Mouse (Mus musculus): ENCODE measurements around the gene Fmnl3. TPM values are rescaled to one million over a fixed set of nuclear protein-coding genes. Genes with fewer than 3 reads are reported as not detected.

The Fmnl3 gene
- total RNA-seq (2021), result 10 to 100 TPM; 11.3 to 13.4 TPM
- long read RNA-seq, experiment 1, full-length matches to known transcripts, result 3 of 12 reads
- long read RNA-seq, experiment 1, partial matches to known transcripts, result 3 of 12 reads
- long read RNA-seq, experiment 1, other reads (novel, unspliced or antisense), result 6 of 12 reads
- long read RNA-seq, experiment 2, full-length matches to known transcripts, result 6 of 10 reads
- long read RNA-seq, experiment 2, partial matches to known transcripts, result 3 of 10 reads
- long read RNA-seq, experiment 2, other reads (novel, unspliced or antisense), result 1 of 10 reads

- DNase-seq (ENCODE audit: low spot score in 2 of 2), result peak; percentile 97 to 98
- intact Hi-C loops (cut with DNase I), result loop anchor here (1.0 kb wide), 1 partner anchor 54 kb away; no protein-coding TSS in a partner anchor
These were observed at the start of gene Fmnl3 for GRCm38 (mm10) chr15:99370259-99370691. Gene Fmnl3 (minus strand): TSS chr15:99370482.

GRCm38 (mm10) chr15:99417692-99418271 lies 47.5 kb upstream of the Fmnl3 start:
- intact Hi-C loops (cut with DNase I), result loop anchor here (10.0 kb wide), 1 partner anchor 257 kb away; the partner anchor contains the start of gene Asic1

GRCm38 (mm10) chr15:99416957-99417356 lies 46.7 kb upstream of the Fmnl3 start:
- DNase-seq (ENCODE audit: low spot score in 2 of 2), result no peak
- intact Hi-C loops (cut with DNase I), result loop anchor here (1.0 to 10.0 kb wide), 2 partner anchors 54 to 258 kb away; partner anchors contain the start of gene Asic1

More at GRCm38 (mm10) chr15:99417692-99418271, 47.5 kb upstream of the Fmnl3 start:
- no peak for DNase-seq (ENCODE audit: low spot score in 2 of 2)

- DNase-seq (ENCODE audit: low spot score in 2 of 2), result peak; percentile 85 to 88
- intact Hi-C loops (cut with DNase I), result loop anchor here (1.0 to 10.0 kb wide), 2 partner anchors 55 to 258 kb away; partner anchors contain the start of gene Asic1
These were observed 46.1 kb upstream of the Fmnl3 start for GRCm38 (mm10) chr15:99416348-99416882.

- intact Hi-C loops (cut with DNase I), result loop anchor here (1.0 to 10.0 kb wide), 2 partner anchors 56 to 259 kb away; partner anchors contain the start of gene Asic1
- peak; percentile 61 to 67 for DNase-seq (ENCODE audit: low spot score in 2 of 2)
These were observed 45.5 kb upstream of the Fmnl3 start for GRCm38 (mm10) chr15:99415793-99416192.

- intact Hi-C loops (cut with DNase I), result loop anchor here (10.0 kb wide), 1 partner anchor 263 kb away; the partner anchor contains the start of gene Asic1
These were observed 41.5 kb upstream of the Fmnl3 start for GRCm38 (mm10) chr15:99411747-99412146.

GRCm38 (mm10) chr15:99408845-99409244 lies 38.6 kb upstream of the Fmnl3 start:
- DNase-seq (ENCODE audit: low spot score in 2 of 2), result no peak
- intact Hi-C loops (cut with DNase I), result no loop called here

More at GRCm38 (mm10) chr15:99411747-99412146, 41.5 kb upstream of the Fmnl3 start:
- peak; percentile 26 to 64 for DNase-seq (ENCODE audit: low spot score in 2 of 2)

GRCm38 (mm10) chr15:99406986-99407570 lies 36.8 kb upstream of the Fmnl3 start:
- no peak for DNase-seq (ENCODE audit: low spot score in 2 of 2)
- intact Hi-C loops (cut with DNase I), result no loop called here

GRCm38 (mm10) chr15:99405150-99405549 lies 34.9 kb upstream of the Fmnl3 start:
- no peak for DNase-seq (ENCODE audit: low spot score in 2 of 2)
- intact Hi-C loops (cut with DNase I), result no loop called here

GRCm38 (mm10) chr15:99403159-99403889 lies 33.0 kb upstream of the Fmnl3 start:
- intact Hi-C loops (cut with DNase I), result no loop called here

GRCm38 (mm10) chr15:99400602-99401001 lies 30.3 kb upstream of the Fmnl3 start:
- intact Hi-C loops (cut with DNase I), result no loop called here
- no peak for DNase-seq (ENCODE audit: low spot score in 2 of 2)

More at GRCm38 (mm10) chr15:99403159-99403889, 33.0 kb upstream of the Fmnl3 start:
- no peak for DNase-seq (ENCODE audit: low spot score in 2 of 2)

- no peak for DNase-seq (ENCODE audit: low spot score in 2 of 2)
- intact Hi-C loops (cut with DNase I), result no loop called here
These were observed 29.4 kb upstream of the Fmnl3 start for GRCm38 (mm10) chr15:99399503-99400245.

- no peak for DNase-seq (ENCODE audit: low spot score in 2 of 2)
- intact Hi-C loops (cut with DNase I), result no loop called here
These were observed 27.3 kb upstream of the Fmnl3 start for GRCm38 (mm10) chr15:99397622-99398021.

GRCm38 (mm10) chr15:99396875-99397274 lies 26.6 kb upstream of the Fmnl3 start:
- DNase-seq (ENCODE audit: low spot score in 2 of 2), result no peak
- intact Hi-C loops (cut with DNase I), result no loop called here

GRCm38 (mm10) chr15:99396462-99396861 lies 26.2 kb upstream of the Fmnl3 start:
- no peak for DNase-seq (ENCODE audit: low spot score in 2 of 2)
- intact Hi-C loops (cut with DNase I), result no loop called here

- peak in 1 of 2 experiments; percentile 43 for DNase-seq (ENCODE audit: low spot score in 2 of 2)
- intact Hi-C loops (cut with DNase I), result no loop called here
These were observed 23.3 kb upstream of the Fmnl3 start for GRCm38 (mm10) chr15:99393386-99394252.

Measured in left cerebral cortex, postnatal 14 days (tissue).